Mouse (Mus musculus): Measurements from ENCODE around the gene Ltbp4. TPM values are rescaled to one million over a fixed set of nuclear protein-coding genes. Genes with fewer than 3 reads are reported as not detected.

The Ltbp4 gene
- total RNA-seq, 2 experiments from 2014 or later: 238 to 255 TPM

DNA sequence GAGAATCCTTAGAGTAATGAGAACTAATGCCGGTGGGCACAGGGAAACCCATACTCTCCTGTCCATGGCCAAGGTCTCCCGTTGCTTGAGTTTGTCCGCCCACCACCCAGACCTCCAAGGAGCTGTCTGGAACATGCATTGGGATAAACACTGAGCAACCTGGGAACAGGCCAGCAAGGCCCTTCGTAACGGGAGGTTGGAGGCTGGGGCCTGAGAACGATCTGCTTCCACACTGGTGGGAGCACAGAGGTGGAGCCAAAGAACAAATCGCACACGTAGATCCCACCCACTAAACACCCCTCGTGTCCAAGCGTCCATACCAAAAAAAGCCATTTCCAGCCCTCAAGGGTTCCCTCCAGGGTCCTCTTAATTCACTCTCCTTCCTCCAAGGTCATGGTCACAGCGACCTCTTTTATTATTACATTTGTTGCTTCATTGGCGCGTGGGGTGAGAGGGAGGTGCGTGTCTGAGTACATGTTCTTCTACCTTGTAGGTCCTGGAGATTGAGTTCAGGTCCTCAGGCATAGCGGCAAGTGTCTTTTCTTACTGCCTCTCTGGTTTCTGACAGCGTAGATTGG lies 39.4 kb downstream of the Ltbp4 start:
- no peak for DNase-seq

DNA sequence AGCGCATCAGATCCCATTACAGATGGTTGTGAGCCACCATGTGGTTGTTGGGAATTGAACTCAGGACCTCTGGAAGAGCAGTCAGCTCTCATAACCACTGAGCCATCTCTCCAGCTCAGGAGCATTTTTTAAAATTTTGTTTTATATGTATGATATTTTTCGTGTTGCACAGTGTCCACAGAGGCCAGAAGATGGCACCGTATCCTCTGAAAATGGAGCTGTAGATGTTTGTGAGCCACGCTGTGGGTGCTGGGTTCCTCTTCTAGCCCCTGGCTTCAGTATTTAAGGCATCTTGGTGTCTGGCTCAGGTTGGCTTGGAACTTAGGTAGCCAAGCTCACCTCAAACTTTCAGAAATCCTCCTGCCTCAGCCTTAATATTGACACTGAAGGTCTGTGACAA lies 41.0 kb downstream of the Ltbp4 start:
- DNase-seq: no peak

DNA sequence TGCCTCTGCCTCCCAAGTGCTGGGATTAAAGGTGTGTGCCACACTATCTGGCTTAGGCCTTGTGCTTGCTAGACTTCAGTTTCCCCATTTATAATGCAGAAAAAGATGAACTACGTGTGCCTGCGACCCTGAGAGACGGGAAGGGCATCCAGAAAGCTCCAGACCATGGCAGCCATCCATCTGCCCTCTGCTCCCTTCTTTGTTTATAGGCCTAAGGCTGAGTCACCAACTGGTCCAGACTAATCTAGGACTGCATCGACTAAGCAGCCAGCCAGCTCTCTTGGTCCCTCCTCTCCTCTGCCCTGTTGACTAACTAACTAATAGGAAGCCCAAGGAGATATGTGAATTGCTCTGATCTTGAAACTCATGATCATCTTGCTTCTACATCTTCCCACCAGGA lies 41.5 kb downstream of the Ltbp4 start:
- DNase-seq: no peak

DNA sequence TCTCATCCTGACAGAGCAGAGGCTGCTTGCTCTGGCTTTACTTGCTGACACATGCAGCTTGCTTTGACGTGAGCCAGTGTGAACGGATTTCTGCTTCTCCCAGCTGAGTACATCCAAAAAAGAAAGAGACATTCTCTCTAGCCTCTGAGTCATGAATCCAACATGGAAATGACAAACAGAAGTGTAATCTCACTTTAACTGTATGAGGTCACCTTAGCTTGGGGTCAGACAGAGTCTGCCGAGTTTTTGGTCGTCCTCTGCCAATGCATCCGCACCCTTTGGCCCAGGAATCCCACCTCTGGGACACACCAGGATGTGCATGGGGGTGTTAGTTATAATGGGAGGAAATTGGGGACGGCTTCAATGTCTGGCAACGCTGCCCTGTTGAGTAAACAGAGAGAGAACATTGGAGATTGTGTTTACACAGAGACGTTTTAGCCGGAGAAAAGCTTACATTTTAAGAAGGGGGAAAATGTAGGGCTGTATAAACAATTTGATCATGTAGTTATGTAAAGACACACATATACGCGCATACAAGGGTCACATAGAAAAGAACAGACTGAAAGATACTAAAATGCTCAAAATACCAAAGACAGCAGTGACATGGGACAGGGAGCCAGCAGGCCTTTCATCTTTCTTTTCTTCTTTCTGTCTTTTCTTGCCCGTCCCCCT lies 45.6 kb downstream of the Ltbp4 start:
- DNase-seq: peak; percentile 74

DNA sequence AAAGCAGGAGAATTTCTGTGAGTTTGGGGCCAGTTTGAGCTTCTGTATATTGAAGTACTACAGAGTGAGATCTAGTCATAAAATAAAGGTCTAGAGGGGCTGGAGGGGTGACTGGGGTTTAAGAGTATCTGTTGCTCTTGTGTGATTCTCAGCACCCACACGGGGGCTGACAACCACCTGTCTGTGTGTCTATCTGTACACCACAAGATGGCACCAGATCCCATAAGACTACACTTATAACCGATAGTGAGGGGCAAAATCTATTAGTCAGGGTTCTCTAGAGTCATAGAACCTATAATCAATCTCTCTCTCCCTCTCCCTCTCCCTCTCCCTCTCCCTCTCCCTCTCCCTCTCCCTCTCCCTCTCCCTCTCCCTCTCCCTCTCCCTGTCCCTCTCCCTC lies 46.9 kb downstream of the Ltbp4 start:
- no peak for DNase-seq

DNA sequence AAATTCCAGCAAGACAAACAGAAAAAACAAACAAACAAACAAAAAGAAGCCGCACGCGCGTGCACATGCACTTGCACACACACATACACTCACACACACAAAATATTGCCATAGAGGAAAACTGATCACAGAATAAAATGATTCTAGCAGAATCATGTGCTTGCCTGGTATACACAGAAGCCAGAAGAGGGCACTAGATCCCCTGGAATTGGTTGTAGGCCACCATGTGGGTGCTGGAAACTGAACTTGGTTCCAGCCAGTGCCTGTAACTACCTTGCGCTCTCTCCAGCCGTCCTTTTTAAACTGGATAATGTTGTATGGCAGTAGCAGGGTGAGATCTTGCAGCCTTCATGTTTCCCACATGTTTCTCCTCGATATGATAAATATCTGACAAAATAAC lies 48.8 kb downstream of the Ltbp4 start:
- no peak for DNase-seq

DNA sequence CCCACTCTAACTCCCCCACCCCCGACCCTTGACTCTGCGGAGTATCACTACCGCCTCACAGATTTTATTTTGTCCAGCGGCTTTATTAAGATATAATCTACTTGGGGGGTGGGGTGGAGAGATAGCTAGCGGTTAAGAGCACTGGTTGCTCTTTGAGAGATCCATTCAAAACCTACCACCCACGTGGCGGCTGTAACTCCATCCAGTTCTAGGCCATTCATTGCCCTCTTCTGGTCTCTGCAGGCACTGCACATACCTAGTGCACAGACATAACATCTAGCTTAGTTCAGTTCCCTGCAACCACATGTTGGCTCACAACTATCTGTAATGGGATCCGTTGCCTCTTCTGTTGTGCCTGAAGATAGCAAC lies 51.8 kb downstream of the Ltbp4 start:
- DNase-seq: peak; percentile 79

DNA sequence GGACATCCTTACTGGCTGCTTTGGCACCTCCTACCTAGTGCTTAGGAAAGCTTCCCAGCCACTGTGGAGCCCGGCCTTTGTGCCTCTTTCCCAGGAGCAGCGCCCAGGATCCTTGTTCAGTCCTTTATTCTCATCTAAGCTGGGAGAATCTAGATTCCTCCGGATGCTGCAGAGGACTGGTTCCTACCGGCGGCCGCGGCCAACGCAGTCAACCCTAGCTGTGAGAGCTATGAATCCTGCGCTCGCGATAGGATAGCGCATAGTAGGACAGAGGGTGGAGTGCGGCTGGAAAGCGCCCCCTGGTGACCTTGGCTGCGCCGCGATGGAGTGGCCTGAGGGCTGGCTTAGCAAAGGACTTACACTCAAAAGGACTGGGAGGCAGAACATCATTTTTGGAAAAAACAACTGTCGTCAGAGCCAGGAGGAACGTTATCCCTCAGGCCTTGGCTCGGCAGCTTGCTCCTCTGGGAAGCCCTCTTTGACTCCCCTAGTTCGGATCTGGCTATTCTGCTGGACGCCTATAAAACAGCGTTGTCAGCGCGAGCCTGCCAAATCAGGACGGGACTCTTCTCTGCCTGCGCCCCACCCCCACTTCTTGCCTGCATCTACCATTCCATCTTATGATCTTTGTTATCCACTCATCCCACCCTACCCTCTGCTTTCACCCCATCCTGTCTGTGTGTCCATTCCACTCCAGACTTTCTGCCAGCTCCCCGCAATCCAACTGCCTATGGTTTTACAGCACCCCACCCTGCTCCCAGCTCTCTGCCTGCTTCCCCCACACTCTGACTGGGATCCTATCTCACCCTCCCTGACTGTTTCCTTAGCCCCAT lies 52.4 kb downstream of the Ltbp4 start:
- peak; percentile 71 for DNase-seq

DNA sequence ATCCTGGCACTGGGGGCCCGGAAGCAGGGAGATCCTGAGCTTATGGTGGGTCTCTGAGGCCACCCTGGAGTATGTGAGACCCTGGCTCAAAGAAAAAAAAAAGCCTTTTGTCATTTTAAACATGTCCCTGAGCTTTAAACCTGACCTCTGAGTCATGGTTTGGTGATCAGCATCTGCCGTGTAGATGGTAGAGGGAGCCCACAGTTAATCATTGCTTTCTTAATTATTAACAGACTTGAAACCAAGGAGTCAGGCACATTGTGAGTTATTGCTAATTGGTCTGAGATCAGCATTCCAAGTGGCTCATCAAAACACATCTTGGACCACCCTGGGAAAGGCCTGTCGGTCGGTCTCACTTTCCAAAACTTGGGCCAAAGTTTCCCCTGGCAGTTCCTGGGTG lies 55.3 kb downstream of the Ltbp4 start:
- no peak for DNase-seq

DNA sequence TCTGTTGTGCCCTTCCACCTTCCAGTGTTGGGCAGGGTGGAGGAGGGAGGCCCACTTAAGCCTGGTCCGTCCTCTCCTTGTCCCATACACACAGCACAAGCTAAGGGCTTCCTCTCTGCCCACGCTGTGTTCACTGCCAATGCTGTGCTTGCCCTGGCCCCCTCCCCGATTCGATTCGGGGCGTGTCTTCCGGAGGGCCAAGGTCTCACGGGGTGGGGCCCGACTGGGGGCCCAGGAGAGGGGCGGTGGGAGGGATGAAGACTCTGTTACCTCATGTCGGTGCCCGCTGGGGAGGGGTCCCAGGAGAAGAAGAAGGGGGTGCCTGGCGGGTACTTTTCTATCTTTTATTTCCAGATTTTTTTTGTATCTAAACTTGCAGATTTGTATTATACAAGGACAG lies 55.8 kb downstream of the Ltbp4 start:
- no peak for DNase-seq

DNA sequence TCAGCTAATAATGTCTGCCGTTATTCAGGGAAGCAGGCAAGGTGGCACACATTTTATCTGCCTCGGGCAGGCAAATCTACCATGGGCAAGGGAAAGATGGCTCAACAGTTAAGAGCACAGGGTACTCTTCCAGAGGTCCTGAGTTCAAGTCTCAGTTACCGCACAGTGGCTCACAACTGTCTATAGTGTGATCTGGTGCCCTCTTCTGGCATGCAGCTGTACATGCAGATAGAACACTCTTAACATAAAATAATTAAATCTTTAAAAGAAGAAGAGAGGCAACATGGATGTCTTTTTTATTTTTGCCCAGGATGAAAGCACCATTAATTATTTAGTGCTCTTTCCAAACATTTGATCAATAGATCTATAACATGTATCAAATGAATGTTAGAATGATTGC lies 60.3 kb downstream of the Ltbp4 start:
- DNase-seq: no peak

DNA sequence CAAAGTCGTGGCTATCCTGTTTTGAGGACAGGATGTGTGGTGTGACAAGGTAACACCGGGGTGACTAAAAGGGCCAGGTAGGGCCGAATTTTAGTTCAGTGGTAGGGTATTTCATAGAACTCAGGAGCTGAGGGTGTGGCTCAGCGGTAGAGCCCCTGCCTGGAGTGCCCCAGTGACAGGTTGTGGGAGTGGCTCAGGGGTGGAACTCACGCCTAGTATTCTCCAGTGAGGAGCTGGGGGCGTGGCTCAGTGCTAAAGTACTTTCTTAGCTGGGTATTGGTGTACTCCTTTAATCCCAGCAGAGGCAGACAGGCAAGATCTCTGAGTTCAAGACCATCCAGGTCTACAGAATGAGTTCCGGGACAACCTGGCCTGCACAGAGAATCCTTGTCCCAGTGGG lies 61.5 kb downstream of the Ltbp4 start:
- no peak for DNase-seq

DNA sequence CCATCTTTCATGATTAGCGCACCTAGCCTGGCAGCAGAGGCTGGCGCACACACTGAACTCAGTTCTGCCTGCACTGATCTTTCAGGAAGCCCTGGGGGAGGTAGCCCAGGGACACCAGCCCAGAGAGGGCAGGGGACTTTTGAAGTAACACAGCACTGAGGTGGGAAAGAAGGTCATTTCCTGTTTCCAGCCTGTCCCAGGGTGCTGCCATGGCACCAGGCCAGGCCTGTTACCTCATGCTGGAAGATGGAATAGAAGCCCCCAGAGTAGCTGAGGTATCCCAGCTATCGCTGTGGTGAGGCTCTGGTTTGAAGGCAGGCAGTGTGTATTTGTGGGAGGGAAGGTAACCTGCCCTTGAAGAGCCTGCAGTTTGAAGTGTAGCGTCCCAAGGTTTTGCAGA lies 62.6 kb downstream of the Ltbp4 start:
- DNase-seq: no peak

DNA sequence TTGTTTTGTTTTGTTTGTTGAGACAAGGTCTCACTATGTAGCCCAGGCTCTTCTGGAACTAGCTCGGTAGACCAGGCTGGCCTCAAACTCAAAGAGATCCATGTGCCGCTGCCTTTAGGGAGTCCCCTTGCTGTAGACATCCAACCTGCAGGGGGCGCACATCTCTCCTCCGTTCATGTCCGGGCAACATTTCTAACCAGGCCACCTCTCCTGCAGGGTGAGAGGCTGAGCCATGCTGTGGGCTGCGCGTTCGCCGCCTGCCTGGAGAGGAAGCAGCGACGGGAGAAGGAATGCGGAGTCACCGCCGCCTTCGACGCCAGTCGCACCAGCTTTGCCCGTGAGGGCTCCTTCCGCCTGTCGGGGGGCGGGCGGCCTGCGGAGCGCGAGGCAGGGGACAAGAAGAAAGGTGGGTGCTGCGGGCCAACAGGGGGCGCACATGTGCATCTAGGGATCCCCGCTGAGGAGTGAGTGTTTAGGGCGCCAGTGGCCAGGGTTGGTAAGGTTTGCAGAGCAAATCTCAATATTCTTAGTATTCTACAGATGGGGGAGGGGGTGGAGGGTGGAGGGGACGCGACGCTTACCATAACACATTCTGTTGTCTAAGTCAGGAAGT lies 63.6 kb downstream of the Ltbp4 start:
- peak; percentile 47 for DNase-seq

DNA sequence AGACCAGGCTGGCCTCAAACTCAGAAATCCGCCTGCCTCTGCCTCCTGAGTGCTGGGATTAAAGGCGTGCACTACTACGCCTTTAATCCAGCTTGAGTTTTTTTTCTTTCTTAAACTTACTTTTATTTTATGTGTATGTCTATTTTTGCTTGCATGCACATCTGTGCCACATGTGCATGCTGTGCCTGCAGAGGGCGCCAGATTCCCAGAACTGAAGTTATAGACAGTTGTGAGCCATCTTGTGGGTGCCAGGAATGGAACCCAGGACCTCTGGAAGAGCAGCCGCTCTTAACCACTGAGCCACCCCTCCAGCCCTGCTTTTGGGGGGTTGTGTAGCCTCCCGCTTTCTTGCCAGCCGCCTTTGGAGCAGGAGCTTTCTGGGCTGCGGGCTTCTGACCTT lies 66.1 kb downstream of the Ltbp4 start:
- no peak for DNase-seq

DNA sequence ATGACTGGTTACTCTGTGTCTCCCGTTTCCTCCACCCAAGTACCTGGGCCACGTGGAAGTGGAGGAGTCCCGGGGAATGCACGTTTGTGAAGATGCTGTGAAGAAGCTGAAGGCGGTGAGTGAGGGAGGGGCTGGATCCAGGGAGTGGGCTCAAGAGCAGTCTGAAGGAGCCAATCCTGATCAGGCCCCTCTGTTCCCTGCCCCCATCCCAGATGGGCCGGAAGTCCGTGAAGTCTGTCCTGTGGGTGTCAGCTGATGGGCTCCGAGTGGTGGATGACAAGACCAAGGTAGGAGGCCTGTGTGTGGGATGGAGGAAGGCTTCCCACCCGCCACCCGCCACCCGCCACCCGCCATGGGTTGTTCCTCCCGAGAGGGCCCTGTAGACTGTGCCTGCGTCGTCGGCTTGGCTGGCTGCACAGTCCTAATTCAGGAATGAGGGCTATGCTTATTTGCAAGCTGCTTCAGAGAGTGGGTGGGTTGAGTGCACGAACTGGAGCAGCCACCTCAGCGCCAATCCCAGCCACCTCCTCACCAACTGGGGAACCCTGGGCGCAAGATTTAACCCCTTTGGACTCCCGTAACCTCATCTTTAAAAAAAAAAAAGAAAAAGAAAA lies 70.9 kb downstream of the Ltbp4 start:
- DNase-seq: no peak

DNA sequence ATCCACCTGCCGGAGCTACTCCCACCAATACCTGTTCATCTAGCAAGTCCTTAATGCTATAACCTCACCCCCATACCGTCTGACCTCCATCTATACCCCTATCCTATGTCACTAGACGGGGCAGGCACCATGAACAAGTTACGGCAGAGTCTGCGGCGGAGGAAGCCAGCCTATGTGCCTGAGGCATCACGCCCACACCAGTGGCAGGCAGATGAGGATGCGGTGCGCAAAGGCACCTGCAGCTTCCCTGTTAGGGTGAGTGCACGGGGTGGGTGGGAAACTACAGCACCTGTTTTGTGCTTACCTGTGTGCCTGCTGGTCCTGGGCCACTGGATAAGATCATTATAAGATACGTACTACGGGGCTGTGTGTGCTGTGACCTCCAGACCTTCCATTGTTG lies 72.7 kb downstream of the Ltbp4 start:
- DNase-seq: no peak

DNA sequence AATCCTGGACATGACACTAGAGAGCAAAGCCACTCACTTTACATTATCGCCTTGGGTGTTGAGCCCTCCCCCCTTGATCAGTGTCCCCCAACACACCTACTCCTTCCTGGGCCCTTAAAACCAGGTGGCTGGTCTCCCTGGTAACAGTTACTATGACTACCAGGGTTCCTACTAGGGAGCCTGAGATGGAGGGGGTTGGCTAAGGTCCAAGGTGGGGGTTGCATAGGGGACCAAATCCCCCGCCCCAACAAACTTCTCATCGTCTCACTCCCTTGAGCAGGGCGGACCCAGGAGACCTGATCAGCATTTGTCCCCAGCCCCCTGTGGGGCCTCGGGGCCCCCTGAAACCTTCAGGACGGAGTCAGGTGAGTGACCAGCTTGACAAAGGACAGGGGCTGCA lies 75.6 kb downstream of the Ltbp4 start:
- DNase-seq: no peak

DNA sequence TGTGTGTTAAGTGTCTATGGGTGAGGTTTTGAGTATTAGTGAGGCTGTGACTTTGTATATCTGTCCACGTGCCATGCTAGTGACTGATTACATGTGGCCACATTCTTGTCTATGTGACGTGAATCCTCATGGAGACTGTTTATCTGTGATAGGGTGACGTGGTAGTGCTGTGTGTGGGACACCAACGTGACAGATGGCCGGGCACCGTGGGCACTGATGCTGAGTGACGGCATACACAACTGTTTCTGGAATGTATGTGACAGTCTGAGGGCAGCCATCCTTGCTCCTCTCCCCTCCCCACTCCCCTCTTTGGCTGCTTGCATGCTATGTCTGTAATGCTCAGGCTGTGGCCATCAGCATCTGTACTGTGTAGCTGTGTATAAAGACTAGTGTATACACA lies 76.6 kb downstream of the Ltbp4 start:
- no peak for DNase-seq

DNA sequence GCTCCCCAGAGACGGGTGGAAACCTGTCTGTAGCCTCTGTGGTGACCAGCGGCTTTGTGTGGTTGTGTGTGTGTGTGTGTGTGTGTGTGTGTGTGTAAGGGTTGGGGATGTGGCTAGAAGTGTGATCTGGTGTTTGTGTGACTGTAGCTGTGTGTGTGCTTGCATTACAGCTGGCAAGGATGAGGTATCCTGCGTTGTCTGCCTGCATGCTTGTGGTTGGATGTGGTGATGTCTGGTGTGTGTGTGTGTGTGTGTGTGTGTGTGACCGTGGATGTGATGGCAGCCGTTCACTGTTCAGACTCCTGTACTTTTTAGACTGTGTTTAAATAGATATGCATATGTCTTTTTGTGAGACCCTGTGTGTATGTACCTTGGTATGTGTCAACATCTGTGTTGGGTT lies 77.7 kb downstream of the Ltbp4 start:
- no peak for DNase-seq

DNA sequence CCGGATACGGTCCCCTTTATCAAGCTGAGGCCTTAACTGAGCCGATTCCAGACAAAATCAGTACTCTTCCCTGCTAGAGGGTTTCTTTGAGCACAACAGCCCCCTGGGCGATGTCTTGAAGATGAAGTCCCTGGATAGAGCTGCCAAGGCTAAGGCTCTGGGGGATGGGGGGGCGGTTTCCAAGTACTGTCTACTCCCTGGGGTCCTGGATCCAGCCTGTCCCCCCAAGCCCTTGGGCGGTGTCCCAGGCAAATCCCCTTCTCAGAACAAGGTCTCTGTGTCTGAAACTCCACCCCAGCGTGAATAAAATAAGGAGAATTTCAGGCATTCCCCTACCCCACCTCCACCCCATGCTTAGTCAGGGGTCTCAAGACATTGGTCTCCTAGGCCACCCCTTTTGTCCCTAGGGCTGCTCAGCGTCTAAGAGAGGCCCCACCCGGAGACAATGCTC lies 78.2 kb downstream of the Ltbp4 start:
- DNase-seq: peak; percentile 31

DNA sequence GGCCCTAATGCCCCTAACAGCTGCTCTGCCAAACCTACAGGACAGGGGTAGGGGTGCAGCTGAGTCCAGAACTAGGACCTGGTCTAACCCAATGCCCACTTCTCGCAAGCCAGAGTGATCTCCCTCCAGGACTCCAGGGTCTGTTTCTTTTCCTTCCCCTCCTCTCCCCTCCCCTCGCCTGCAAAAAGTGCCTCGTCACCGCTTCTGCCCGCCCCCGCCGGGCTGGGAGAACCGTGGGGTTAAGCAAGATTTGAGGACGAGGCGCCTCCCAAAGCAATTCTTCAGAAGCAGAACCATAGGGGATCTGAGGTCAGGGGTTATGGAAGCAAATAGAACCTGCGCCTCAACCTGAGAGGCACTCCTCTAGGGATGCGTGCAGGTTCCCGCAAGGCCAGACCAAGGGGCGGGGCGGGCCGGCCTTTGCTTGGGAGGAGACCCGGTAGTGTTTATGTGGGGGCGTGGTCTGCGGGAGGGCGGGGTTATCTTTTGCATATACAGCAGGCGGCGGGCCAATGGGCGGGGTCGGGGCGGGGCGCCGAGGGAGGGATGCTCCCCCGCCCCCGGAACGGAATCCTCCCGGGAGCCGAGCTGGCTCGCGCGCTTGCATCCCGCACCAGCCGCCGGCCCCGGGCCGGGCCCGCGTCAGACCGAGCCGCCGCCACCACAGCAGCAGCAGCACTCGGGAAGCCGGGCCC lies 79.1 kb downstream of the Ltbp4 start, which contains the start of gene Numbl:
Numbl (plus strand) TSS at position 229 of the 695 bp plus-strand sequence.
- peak; percentile 95 for DNase-seq

All from heart, postnatal 4 days (tissue).